ENCODE assay signal across 19 mouse cellular contexts in the genomic region with DNA sequence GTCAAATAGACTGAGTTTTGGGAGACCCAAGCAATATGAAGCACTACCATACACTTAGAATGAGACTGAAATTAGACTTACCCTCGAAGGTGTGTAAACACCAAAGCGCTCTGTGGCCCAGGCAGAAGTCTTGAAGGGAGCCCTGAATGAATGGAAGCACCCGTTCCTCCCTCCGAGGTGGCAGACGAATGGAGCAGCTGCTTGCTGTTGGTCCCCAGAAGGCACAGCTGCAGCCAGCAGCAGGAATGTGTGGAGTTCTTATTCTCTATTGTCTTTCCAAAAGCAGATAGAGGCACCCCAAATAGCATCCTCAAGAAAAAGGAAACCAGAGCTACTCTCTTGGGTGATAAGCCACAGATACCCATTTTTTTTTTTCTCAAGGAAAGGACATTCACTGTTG.
"Had no signal": no experiment of that assay in that cellular context is flagged by ENCODE, and none has a peak within 500 bp of the region (broad histone marks: within the 10 kb centered on the region; RNA-seq: fewer than 3 reads in every experiment).

No protein-coding gene starts in this region.

- ATAC-seq: liver, postnatal 0 days; lung, postnatal 0 days; midbrain, embryonic 15.5 days had no signal

- H3K36me3 ChIP-seq: limb, embryonic 12.5 days; limb, embryonic 15.5 days; midbrain, embryonic 12.5 days; midbrain, embryonic 15.5 days; neural tube, embryonic 13.5 days; stomach, embryonic 15.5 days had no signal

- H3K4me1 ChIP-seq: limb, embryonic 15.5 days; midbrain, embryonic 12.5 days; stomach, embryonic 15.5 days had no signal

- H3K9me3 ChIP-seq: limb, embryonic 12.5 days; limb, embryonic 15.5 days; midbrain, embryonic 12.5 days; midbrain, embryonic 15.5 days; neural tube, embryonic 13.5 days; stomach, embryonic 15.5 days had no signal

- H3K4me2 ChIP-seq: limb, embryonic 12.5 days; limb, embryonic 15.5 days; liver, embryonic 11.5 days; lung, embryonic 14.5 days; midbrain, embryonic 12.5 days; midbrain, embryonic 15.5 days; neural tube, embryonic 13.5 days; stomach, embryonic 15.5 days had no signal

- H3K9ac ChIP-seq: limb, embryonic 12.5 days; limb, embryonic 15.5 days; liver, embryonic 14.5 days; liver, postnatal 0 days; lung, embryonic 14.5 days; midbrain, embryonic 12.5 days; midbrain, embryonic 15.5 days; neural tube, embryonic 13.5 days; stomach, embryonic 15.5 days had no signal

- H3K27ac ChIP-seq: limb, embryonic 12.5 days; limb, embryonic 15.5 days; liver, embryonic 14.5 days; macrophage; midbrain, embryonic 12.5 days; midbrain, embryonic 15.5 days; neural tube, embryonic 13.5 days; stomach, embryonic 15.5 days had no signal

- H3K4me3 ChIP-seq: limb, embryonic 12.5 days; limb, embryonic 15.5 days; midbrain, embryonic 12.5 days; midbrain, embryonic 15.5 days; neural tube, embryonic 13.5 days; stomach, embryonic 15.5 days had no signal

- H3K27me3 ChIP-seq: limb, embryonic 12.5 days; limb, embryonic 15.5 days; midbrain, embryonic 12.5 days; midbrain, embryonic 15.5 days; neural tube, embryonic 13.5 days; stomach, embryonic 15.5 days had no signal

- DNase-seq: kidney, postnatal 14 days; kidney, postnatal 4 days; left cerebral cortex, postnatal 4 days; liver, postnatal 0 days; lung, embryonic 14.5 days; retina, postnatal 1 day; right cerebral cortex, postnatal 25 days; spleen, adult 18-20 months; thymus, postnatal 25 days had no signal
